Mouse (Mus musculus): Measurements from ENCODE around the gene Pkmyt1.
"Not testable (repeated sequence)": the region's sequence is repeated elsewhere in the genome, so short reads cannot be mapped to it uniquely, and the experiment has no call there.

Gene Pkmyt1

GRCm38 (mm10) chr17:23748631-23749391 lies 22.7 kb downstream of the Pkmyt1 start:
- DNase-seq = peak; percentile 94

DNA sequence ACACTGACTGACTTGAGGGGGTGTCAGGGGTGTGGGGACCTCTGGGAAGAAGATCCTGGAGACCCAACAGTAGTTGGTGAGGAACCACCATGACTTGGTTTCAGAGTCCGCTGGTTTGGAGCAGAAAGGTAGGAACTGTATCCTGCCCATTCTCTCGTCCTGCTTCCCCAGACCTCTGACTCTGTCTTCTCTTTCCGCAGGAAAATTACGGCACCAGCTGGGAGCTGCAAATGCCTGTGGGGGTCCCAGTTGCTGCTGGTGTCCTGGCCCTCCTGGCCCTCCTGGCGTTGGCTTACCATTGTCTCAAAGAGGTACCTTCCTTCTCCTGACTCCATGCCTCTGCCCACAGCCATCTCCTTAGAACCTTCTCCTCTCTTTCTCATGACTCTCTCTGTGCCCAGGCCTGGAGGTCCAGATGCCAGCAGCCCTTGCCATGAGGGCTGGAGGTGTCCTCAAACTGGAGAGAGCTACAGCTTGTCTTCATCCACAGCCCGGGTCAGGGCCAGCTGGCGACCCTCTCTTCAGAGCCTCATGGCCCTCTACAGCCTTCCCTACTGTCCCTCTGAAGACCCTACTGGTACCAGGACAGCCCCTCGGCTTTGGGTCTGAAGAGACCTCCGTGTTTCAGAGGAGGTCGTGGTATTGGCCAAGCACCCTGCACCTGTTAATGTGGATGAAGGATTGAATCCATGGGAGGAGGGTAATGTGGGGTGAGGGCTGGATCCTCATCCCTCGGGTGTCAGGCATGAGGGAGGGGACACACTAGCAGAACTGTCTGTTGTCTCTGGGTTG lies 23.5 kb downstream of the Pkmyt1 start:
- no peak for DNase-seq

DNA sequence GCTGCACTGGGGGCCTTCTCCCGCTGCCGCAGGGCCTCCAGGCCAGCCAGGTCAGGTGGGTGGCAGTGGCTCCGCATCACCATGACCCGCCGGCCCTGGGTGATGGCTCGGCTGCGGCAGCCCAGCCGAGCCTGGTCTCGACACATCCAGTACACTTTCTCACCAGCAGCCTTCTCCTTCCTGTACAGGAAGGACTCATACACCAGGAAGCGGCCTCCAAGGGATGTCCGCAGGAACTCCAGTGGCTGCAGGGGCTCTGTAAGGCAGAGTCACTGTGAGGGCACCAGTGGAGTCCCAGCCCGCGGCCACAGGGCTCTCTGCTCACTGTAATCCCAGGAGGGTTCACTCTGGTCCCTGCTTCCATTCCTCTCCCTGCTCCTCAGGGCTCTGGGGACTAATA lies 29.6 kb downstream of the Pkmyt1 start:
- DNase-seq = peak; percentile 26

DNA sequence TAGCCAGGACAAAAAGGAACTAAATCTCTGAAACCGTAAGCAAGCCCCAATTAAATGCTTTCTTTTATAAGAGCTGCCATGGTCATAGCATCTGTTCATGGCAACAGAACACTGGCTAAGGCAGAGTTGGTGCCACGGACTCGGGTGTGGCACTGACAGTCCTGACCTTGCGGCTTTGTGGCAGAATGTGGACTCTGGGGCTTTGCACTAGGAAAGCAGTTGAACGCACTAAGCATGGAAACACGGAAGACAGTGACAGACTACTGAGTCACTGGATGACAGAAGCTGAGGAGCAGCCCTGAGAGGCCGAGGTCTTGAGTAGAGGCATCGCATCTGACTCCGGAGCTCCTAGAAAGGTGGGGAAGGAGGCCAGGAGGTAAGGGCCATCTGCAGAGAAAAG lies 31.4 kb downstream of the Pkmyt1 start:
- DNase-seq = no peak

DNA sequence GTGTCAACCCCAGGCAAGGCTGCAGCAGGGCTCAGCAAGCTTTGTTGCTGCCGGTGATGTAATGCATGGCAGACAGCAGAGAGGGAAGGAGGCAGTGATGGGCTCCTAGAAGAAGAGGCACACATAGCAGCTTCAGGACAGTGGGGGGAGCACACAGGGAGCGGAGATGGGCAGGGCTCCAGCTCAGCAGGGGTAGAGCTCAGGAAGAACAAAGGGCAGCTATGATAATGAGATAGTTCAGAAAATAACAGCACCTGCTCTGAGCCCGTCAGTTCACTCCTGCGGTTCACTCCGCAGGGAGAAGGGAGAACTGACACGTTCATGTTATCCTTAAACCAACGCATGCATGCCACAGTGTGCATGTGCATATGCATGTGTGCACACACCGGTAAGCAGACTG lies 32.7 kb downstream of the Pkmyt1 start:
- no peak for DNase-seq

GRCm38 (mm10) chr17:23760231-23760630 lies 34.1 kb downstream of the Pkmyt1 start:
- DNase-seq = no peak

DNA sequence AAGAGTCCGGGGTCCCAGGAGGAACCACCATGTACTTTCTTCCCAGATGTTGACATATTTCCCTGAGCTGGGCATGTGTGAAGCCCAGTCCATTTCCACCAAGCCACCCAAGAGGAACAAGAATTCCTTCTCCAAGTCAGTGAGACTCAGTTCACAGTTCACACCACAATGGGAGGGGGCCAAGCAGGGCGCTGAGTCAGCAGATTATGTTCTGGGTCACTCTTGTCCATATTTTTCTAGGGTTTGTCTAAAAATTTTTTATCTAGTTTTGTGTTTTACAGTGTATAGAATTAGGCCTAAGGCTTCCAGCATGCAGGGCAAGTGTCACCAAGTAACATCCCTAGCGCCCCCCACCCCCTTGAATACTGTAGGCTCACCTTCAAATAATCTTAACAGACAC lies 35.0 kb downstream of the Pkmyt1 start:
- no peak for DNase-seq

DNA sequence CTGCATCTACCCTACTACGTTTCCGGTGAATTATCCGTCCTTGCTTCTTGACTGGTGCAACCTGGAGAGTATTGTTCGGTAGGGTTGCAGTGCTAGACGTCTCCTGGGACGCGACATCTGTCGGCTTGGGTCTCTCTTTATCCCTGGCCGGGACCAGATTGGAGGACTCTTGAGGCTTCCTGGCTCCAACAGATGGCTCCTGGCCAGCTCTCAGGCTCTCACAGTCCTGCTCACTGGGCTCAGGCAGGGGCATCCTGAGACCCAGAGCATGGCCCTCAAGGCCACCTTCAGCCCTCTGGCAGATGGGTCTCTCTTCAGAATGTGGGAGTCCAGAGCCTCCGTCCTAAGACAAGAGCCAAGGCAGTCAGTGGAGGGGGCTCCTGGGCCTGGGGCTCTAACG lies 36.8 kb downstream of the Pkmyt1 start:
- no peak for DNase-seq

- DNase-seq = no peak
These were observed 44.4 kb downstream of the Pkmyt1 start for GRCm38 (mm10) chr17:23770493-23770892.

GRCm38 (mm10) chr17:23770896-23771283 lies 44.8 kb downstream of the Pkmyt1 start:
- DNase-seq = peak; percentile 20

DNA sequence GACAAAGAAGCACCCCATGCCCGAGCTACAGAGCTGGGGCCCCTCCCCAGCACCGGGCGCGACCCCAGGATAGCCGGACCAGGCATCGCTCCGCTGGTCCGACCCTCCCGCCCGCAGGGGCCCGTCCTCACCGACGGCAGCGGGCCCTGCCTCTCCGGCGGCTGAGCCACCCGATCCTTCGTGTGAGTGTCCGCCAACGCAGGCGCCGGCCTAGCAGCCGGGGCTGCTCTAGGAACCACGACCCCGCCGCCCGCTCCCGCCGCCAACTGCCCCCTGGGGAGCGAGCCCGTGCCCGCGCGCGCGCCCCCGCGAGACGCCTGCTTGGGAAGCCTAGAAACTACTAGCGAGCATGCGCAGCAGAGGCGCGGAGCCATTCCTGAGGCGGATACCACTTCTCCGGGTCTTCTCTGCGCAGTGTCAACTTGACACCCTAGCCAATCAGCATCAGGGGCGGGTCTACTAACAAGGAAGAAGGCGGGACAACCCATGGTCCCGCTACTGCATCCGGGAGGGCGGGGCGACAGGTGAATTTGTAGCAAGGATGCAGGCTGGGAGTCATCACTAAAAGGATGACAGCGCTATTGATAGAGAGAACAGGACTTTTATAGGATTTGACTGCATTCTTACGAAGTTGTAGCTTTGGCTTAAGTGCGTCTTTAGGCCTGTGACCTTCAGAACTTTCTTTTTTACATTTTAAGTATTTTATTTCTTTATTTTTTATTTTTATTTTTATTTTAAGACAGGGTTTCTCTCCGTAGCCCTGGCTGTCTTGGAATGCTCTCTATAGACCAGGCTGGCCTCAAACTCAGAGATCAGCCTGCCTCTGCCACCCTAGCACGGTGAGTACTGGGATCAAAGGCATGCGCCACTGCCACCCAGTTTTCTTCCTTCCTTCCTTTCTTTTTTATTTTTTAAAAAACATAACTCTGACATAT lies 45.4 kb downstream of the Pkmyt1 start, which contains the start of gene Flywch1:
Gene Flywch1, minus strand, starts transcription at position 319 of the 935 bp plus-strand sequence.
- DNase-seq = peak; percentile 99

DNA sequence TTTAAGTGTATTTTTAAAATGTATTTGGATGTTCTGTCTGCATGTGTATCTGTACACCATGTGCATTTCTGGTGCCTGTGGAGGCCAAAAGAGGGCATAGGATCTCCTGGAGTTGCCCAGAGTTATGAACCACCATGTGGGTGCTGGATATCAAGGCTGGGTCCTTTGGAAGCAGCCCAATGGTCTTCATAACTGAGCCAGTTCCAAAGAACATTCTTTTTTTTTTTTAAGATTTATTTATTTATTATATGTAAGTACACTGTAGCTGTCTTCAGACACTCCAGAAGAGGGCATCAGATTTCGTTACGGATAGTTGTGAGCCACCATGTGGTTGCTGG lies 46.1 kb downstream of the Pkmyt1 start:
- not testable (repeated sequence) for DNase-seq

- no peak for DNase-seq
These were observed 47.5 kb downstream of the Pkmyt1 start for GRCm38 (mm10) chr17:23773676-23774075.

- DNase-seq = peak; percentile 95
These were observed 48.0 kb downstream of the Pkmyt1 start for GRCm38 (mm10) chr17:23774090-23774489.

DNA sequence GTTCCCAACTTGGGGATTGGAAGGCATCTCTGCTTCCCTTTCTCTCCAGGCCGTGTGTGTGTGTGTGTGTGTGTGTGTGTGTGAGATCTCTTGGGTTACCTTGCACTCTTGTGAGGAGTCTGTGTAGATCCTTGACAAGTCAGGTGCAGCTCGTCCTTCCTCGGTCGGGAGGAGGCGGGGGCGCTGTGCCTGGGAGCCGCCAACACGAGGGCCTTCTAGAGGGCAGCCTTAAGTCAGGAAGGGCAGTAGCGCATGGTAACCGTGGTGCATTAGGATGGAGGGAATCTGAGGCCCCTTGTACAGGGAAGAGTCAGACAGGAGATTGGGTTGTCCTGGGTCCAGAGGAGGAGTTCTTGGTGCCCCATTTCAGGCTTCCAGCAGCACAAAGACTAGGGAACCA lies 50.1 kb downstream of the Pkmyt1 start:
- no peak for DNase-seq

GRCm38 (mm10) chr17:23777141-23777540 lies 51.0 kb downstream of the Pkmyt1 start:
- no peak for DNase-seq

DNA sequence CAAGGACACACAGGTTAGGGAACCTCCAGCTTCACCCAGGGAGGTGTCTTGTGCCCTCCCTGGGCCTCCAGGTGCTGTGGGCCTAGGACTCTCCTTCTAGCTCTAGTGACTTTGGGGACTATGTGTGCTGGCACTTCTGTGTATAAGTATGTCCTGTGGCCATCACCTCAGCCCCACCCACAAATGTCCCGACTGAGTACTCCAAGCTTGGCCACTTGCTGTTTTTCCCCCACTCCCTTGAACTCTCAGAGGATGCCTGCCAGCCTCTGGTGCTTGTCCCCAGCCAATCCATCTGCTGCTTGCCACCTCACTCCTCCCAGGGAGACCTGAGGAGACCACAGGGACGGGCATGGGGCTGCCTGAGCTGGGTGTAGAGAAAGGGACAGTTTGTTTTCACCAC lies 52.3 kb downstream of the Pkmyt1 start:
- peak; percentile 47 for DNase-seq

- no peak for DNase-seq
These were observed 57.2 kb downstream of the Pkmyt1 start for GRCm38 (mm10) chr17:23783352-23783751.

GRCm38 (mm10) chr17:23785561-23786471 lies 59.7 kb downstream of the Pkmyt1 start, which contains the start of gene Flywch2:
Flywch2 (minus strand) TSS chr17:23786081.
- DNase-seq = peak; percentile 90
